Mouse (Mus musculus): ENCODE results near the gene Ano6. TPM values are rescaled to one million over a fixed set of nuclear protein-coding genes. Genes with fewer than 3 reads are reported as not detected.

Ano6 gene
- polyA plus RNA-seq, 1 experiment from 2014 or later, result 35.2 TPM

GRCm38 (mm10) chr15:96014501-96014900 is 223.9 kb downstream of the Ano6 start:
- Histone ChIP-seq H3K36me3 (ENCODE audit: insufficient read depth, low read length) (no peaks in the 10 kb centered on the region), H3K9me3 (replicated peaks; ENCODE audit: low read length) (no peaks in the 10 kb centered on the region), H3K27me3 (ENCODE audit: insufficient read depth, low read length) (no peaks in the 10 kb centered on the region), H3K4me2 (ENCODE audit: low read length) (no peak overlapping the region), H3K4me1 (replicated peaks; ENCODE audit: insufficient read depth, low read length) (no peaks in the 10 kb centered on the region), H3K9ac (ENCODE audit: low read depth, low read length) (no peak overlapping the region), H3K4me3 (replicated peaks; ENCODE audit: low read depth, low read length) (no peak overlapping the region), H3K27ac (no peak overlapping the region)
- ATAC-seq (replicated peaks; ENCODE audit: low FRiP score, low read depth) (no peak), DNase-seq (ENCODE audit: low spot score) (no peak)
- no peak for TF ChIP-seq CTCF (IDR thresholded peaks at IDR 0.05; ENCODE audit: low read depth)
- WGBS, result 90% methylated on average over 4 of the region's 4 CpGs

- ATAC-seq (replicated peaks; ENCODE audit: low FRiP score, low read depth) (no peak), DNase-seq (ENCODE audit: low spot score) (no peak)
- H3K4me1 ChIP-seq (replicated peaks; ENCODE audit: insufficient read depth, low read length), result no peaks in the 10 kb centered on the region
- no peak overlapping the region for H3K27ac ChIP-seq
- H3K9ac ChIP-seq (ENCODE audit: low read depth, low read length), result no peak overlapping the region
- WGBS, result 80% methylated on average over 3 of the region's 3 CpGs
- no peaks in the 10 kb centered on the region for H3K27me3 ChIP-seq (ENCODE audit: insufficient read depth, low read length)
- no peak overlapping the region for H3K4me3 ChIP-seq (replicated peaks; ENCODE audit: low read depth, low read length)
- no peaks in the 10 kb centered on the region for H3K36me3 ChIP-seq (ENCODE audit: insufficient read depth, low read length)
- H3K4me2 ChIP-seq (ENCODE audit: low read length), result no peak overlapping the region
- H3K9me3 ChIP-seq (replicated peaks; ENCODE audit: low read length), result no peaks in the 10 kb centered on the region
- TF ChIP-seq CTCF (IDR thresholded peaks at IDR 0.05; ENCODE audit: low read depth), result no peak
Measured at GRCm38 (mm10) chr15:96020465-96020864, 229.8 kb downstream of the Ano6 start.

DNA sequence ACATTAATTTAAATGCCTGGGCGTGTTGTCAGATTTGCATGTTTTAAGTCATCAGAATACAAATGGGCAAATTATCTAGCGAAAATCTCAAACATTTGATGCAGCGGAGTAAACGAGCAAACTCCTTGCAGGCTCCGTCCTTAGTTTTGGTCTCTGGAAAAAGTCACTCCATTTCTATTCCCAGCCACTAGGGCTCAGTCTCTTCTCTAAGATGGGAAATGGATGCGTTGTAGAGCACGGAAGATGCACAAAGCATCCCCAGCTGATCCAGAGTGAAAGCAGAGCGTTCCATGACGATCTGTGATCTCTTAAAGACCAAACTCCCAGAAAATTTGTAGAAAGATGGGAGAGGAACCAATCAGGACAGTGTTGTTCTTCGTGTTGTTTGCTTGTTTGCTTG is 230.9 kb downstream of the Ano6 start:
- no peak overlapping the region for H3K27ac ChIP-seq
- H3K4me2 ChIP-seq (ENCODE audit: low read length), result no peak overlapping the region
- no peaks in the 10 kb centered on the region for H3K36me3 ChIP-seq (ENCODE audit: insufficient read depth, low read length)
- peak; percentile 64 for DNase-seq (ENCODE audit: low spot score)
- H3K9me3 ChIP-seq (replicated peaks; ENCODE audit: low read length), result no peaks in the 10 kb centered on the region
- ATAC-seq (replicated peaks; ENCODE audit: low FRiP score, low read depth), result no peak
- 60% methylated on average over 10 of the region's 10 CpGs for WGBS
- peak; percentile 68 for TF ChIP-seq CTCF (IDR thresholded peaks at IDR 0.05; ENCODE audit: low read depth)
- no peaks in the 10 kb centered on the region for H3K4me1 ChIP-seq (replicated peaks; ENCODE audit: insufficient read depth, low read length)
- H3K27me3 ChIP-seq (ENCODE audit: insufficient read depth, low read length), result no peaks in the 10 kb centered on the region
- no peak overlapping the region for H3K4me3 ChIP-seq (replicated peaks; ENCODE audit: low read depth, low read length)
- H3K9ac ChIP-seq (ENCODE audit: low read depth, low read length), result no peak overlapping the region

Small RNAs within 50 kb of the gene (microRNA-seq; reads per million reads assigned to microRNA genes)
- not detected for gene Gm25070

Other genes starting within 250 kb of the Ano6 start
- 0.18 TPM in 1 of 2 replicates, not detected in the other for gene Dbx2, start 134.9 kb upstream of the Ano6 start, polyA plus RNA-seq (2015; fragmentation: Nextera tagmentation; extraction: Ambion mirVana)